Mouse (Mus musculus) CH12.LX (cell line): ENCODE results near the gene Hip1r. TPM values are rescaled to one million over a fixed set of nuclear protein-coding genes. Genes with fewer than 3 reads are reported as not detected.

Experiments used
- DNase-seq: peaks from one replicate; pipeline ENCODE4 v3.0.0-alpha.2; 2013; ENCODE audit errors: extremely low read depth
- H3K27ac ChIP-seq: 2 replicates; pipeline ENCODE4 v1.5.1; 2012; ENCODE audit warnings: low read depth, mild to moderate bottlenecking, control low read depth, moderate library complexity; ENCODE audit not compliant: insufficient read depth
- H3K27me3 ChIP-seq: replicated peaks from 2 replicates; pipeline ENCODE3; 2012; ENCODE audit warnings: inconsistent platforms
- H3K36me3 ChIP-seq, 2 experiments: replicated peaks in 1 of 2; 2 replicates each; pipeline versions ENCODE3 to v1.6.1; 2012; ENCODE audit warnings: inconsistent platforms in 1 of 2, low read length in 1 of 2, mild to moderate bottlenecking in 1 of 2, mixed read lengths in 1 of 2, moderate library complexity in 1 of 2; ENCODE audit not compliant: control insufficient read depth in 1 of 2, insufficient read depth in 1 of 2
- H3K4me1 ChIP-seq, 2 experiments: 2 replicates each; pipeline ENCODE4 v1.6.1; 2012; ENCODE audit warnings: inconsistent platforms in 1 of 2, moderate library complexity in 1 of 2; ENCODE audit not compliant: insufficient read depth in 2 of 2, control insufficient read depth in 1 of 2
- H3K4me2 ChIP-seq: 2 replicates; pipeline ENCODE4 v1.6.1; 2012; ENCODE audit warnings: low read depth, mild to moderate bottlenecking, control low read depth; ENCODE audit not compliant: poor library complexity, insufficient read depth, severe bottlenecking
- H3K4me3 ChIP-seq, 3 experiments: fragments of 150-350 bp in 1 of 3; sonication (generic) in 1 of 3; replicated peaks in 1 of 3; 2 replicates each; pipeline versions ENCODE3 to v1.5.1; 2011 to 2012; ENCODE audit warnings: low read depth in 2 of 3, low read length in 2 of 3, mild to moderate bottlenecking in 2 of 3, moderate library complexity in 2 of 3, control low read depth in 1 of 3, improper control_type of control experiment in 1 of 3, inconsistent platforms in 1 of 3, mixed read lengths in 1 of 3; ENCODE audit not compliant: poor library complexity in 1 of 3
- H3K79me2 ChIP-seq: replicated peaks from 2 replicates; pipeline ENCODE4 v1.6.1; 2012; ENCODE audit warnings: mild to moderate bottlenecking, moderate library complexity; ENCODE audit not compliant: control insufficient read depth, poor library complexity, insufficient read depth, severe bottlenecking; ENCODE audit errors: extremely low read depth
- H3K9ac ChIP-seq: 2 replicates; pipeline ENCODE4 v1.6.1; 2012; ENCODE audit warnings: low read depth, mild to moderate bottlenecking, control low read depth, moderate library complexity; ENCODE audit not compliant: insufficient read depth
- H3K9me3 ChIP-seq: replicated peaks from 2 replicates; pipeline ENCODE3; 2012; ENCODE audit warnings: low read length, inconsistent platforms, mixed read lengths
- BHLHE40 ChIP-seq: IDR thresholded peaks from 2 replicates; pipeline ENCODE4 v1.6.1; 2011; ENCODE audit warnings: mild to moderate bottlenecking, low read depth, low read length, improper control_type of control experiment
- CTCF ChIP-seq, 2 experiments: IDR thresholded peaks in 1 of 2; conservative IDR thresholded peaks in 1 of 2; 2 replicates each; pipeline ENCODE4 v1.5.1; 2011 to 2012; ENCODE audit warnings: low read depth in 2 of 2, low read length in 2 of 2, improper control_type of control experiment in 1 of 2, inconsistent platforms in 1 of 2, mild to moderate bottlenecking in 1 of 2, moderate library complexity in 1 of 2
- ELF1 ChIP-seq: IDR thresholded peaks from 2 replicates; pipeline ENCODE4 v1.6.1; 2014; ENCODE audit warnings: low read depth, mild to moderate bottlenecking, inconsistent platforms, low read length, improper control_type of control experiment
- ETS1 ChIP-seq: conservative IDR thresholded peaks from 2 replicates; pipeline ENCODE4 v1.6.1; 2012; ENCODE audit warnings: low read depth, mild to moderate bottlenecking, inconsistent platforms, low read length, improper control_type of control experiment, moderate library complexity
- HCFC1 ChIP-seq: IDR thresholded peaks from 2 replicates; pipeline ENCODE4 v1.6.1; 2012; ENCODE audit warnings: low read depth, mild to moderate bottlenecking, inconsistent platforms, low read length, improper control_type of control experiment
- JUN ChIP-seq: IDR thresholded peaks from 2 replicates; pipeline ENCODE4 v1.6.1; 2011; ENCODE audit warnings: low read depth, mild to moderate bottlenecking, low read length, improper control_type of control experiment, moderate library complexity; ENCODE audit not compliant: insufficient read depth
- MAX ChIP-seq: IDR thresholded peaks from 2 replicates; pipeline ENCODE4 v1.6.1; 2011; ENCODE audit warnings: low read length, improper control_type of control experiment
- MEF2A ChIP-seq: IDR thresholded peaks from 2 replicates; pipeline ENCODE4 v1.6.1; 2014; ENCODE audit warnings: low read depth, mild to moderate bottlenecking, inconsistent platforms, low read length, improper control_type of control experiment, borderline replicate concordance
- MXI1 ChIP-seq: IDR thresholded peaks from 2 replicates; pipeline ENCODE4 v1.6.1; 2011; ENCODE audit warnings: mild to moderate bottlenecking, low read depth, low read length, improper control_type of control experiment
- MYC ChIP-seq: IDR thresholded peaks from 2 replicates; pipeline ENCODE4 v1.6.1; 2011; ENCODE audit warnings: low read depth, mild to moderate bottlenecking, improper control_type of control experiment, low read length
- NRF1 ChIP-seq: IDR thresholded peaks from 2 replicates; pipeline ENCODE4 v1.6.1; 2014; ENCODE audit warnings: low read depth, mild to moderate bottlenecking, inconsistent platforms, low read length, improper control_type of control experiment, moderate library complexity
- PAX5 ChIP-seq: IDR thresholded peaks from 2 replicates; pipeline ENCODE4 v1.6.1; 2012; ENCODE audit warnings: low read length, inconsistent platforms, mixed read lengths
- RAD21 ChIP-seq: IDR thresholded peaks from 2 replicates; pipeline ENCODE4 v1.6.1; 2011; ENCODE audit warnings: low read depth, mild to moderate bottlenecking, low read length, improper control_type of control experiment, moderate library complexity
- SIN3A ChIP-seq: IDR thresholded peaks from 2 replicates; pipeline ENCODE4 v1.6.1; 2012; ENCODE audit warnings: low read length, improper control_type of control experiment, inconsistent platforms
- SMC3 ChIP-seq: IDR thresholded peaks from 2 replicates; pipeline ENCODE4 v1.6.1; 2011; ENCODE audit warnings: low read depth, low read length, improper control_type of control experiment
- TCF12 ChIP-seq: IDR thresholded peaks from 2 replicates; pipeline ENCODE4 v1.6.1; 2014; ENCODE audit warnings: low read depth, mild to moderate bottlenecking, inconsistent platforms, low read length, improper control_type of control experiment
- USF2 ChIP-seq: conservative IDR thresholded peaks from 2 replicates; pipeline ENCODE4 v1.6.1; 2011; ENCODE audit warnings: low read depth, low read length, improper control_type of control experiment
- ZKSCAN1 ChIP-seq: IDR thresholded peaks from 2 replicates; pipeline ENCODE4 v1.6.1; 2012; ENCODE audit warnings: low read depth, inconsistent platforms, low read length, improper control_type of control experiment, borderline replicate concordance
- ZMIZ1 ChIP-seq: IDR thresholded peaks from 2 replicates; pipeline ENCODE4 v1.6.1; 2012; ENCODE audit warnings: low read depth, mild to moderate bottlenecking, inconsistent platforms, low read length, improper control_type of control experiment
- dilution Hi-C: fragments of 300-500 bp; cut with MboI; formaldehyde crosslinking; loops from 2 replicates; pipeline ENCODE4 v1.14.3; 2020; ENCODE audit warnings: low sequenced_read_pairs; ENCODE audit not compliant: extremely low pct_unique_long_range_greater_than_20kb, extremely low pct_ligation_motif_present
- in situ Hi-C: fragments of 300-500 bp; cut with MboI; formaldehyde crosslinking; loops from 3 replicates; pipeline ENCODE4 v1.14.3; 2019; ENCODE audit warnings: low sequenced_read_pairs, low pct_ligation_motif_present, low pct_unique_long_range_greater_than_20kb, mixed read lengths
- polyA plus RNA-seq: library from polyadenylated mRNA; unstranded; fragments of >175 nt; gene quantifications from 2 replicates; pipeline ENCODE4 v1.2.1, GENCODE M21; 2012; ENCODE audit warnings: low read depth; ENCODE audit not compliant: insufficient read length
- total RNA-seq, 2 experiments: library from RNA; depleted of rRNA; stranded (reverse); fragments of 300-350 nt in 1 of 2; fragments of >200 nt in 1 of 2; gene quantifications; 2 replicates each; pipeline ENCODE4 v1.2.3; 2012 to 2014

Gene Hip1r
- total and polyA plus RNA-seq, 3 experiments, result 26.1 to 49.8 (median 44.7) TPM

GRCm38 (mm10) chr5:124005591-124005990, 32.2 kb downstream of the Hip1r start:
- no peak overlapping the region for H3K4me3 ChIP-seq
- H3K27me3 ChIP-seq, result no peaks in the 10 kb centered on the region
- dilution Hi-C loops, result no loop called here
- peaks cover 83 to 97% of the 10 kb centered on the region in 2 experiments for H3K36me3 ChIP-seq
- H3K9me3 ChIP-seq, result no peaks in the 10 kb centered on the region
- H3K4me1 ChIP-seq, result peaks cover 12 to 60% of the 10 kb centered on the region in 2 experiments
- no peak for DNase-seq
- in situ Hi-C loops, result no loop called here
- H3K9ac ChIP-seq, result no peak overlapping the region
- no peak overlapping the region for H3K27ac ChIP-seq
- H3K79me2 ChIP-seq, result no peaks in the 10 kb centered on the region
- H3K4me2 ChIP-seq, result no peak overlapping the region
- TF ChIP-seq ELF1 (no peak), CTCF (conservative IDR thresholded peaks at IDR 0.05 in 1 of 2, IDR thresholded peaks at IDR 0.05 in 1 of 2; ENCODE audit: low read depth in 2 of 2, low read length in 2 of 2) (no peak), RAD21 (no peak), MYC (no peak)

GRCm38 (mm10) chr5:124006082-124006873, 32.9 kb downstream of the Hip1r start:
- no peak overlapping the region for H3K9ac ChIP-seq
- dilution Hi-C loops (no loop called here), in situ Hi-C loops (no loop called here)
- no peaks in the 10 kb centered on the region for H3K79me2 ChIP-seq
- no peaks in the 10 kb centered on the region for H3K27me3 ChIP-seq
- no peak for DNase-seq
- peak overlapping the region; percentile 11; the same call in 1 of the 2 replicates for H3K27ac ChIP-seq
- H3K36me3 ChIP-seq, result peaks cover 76 to 93% of the 10 kb centered on the region in 2 experiments
- H3K4me1 ChIP-seq, result peaks cover 11 to 60% of the 10 kb centered on the region in 2 experiments
- H3K4me3 ChIP-seq, result no peak overlapping the region
- TF ChIP-seq PAX5 (no peak), NRF1 (no peak), USF2 (no peak), SIN3A (no peak), SMC3 (no peak), CTCF (conservative IDR thresholded peaks at IDR 0.05 in 1 of 2, IDR thresholded peaks at IDR 0.05 in 1 of 2; ENCODE audit: low read depth in 2 of 2, low read length in 2 of 2) (0 out of 4 replicates have a peak, but pooled peaks of 1 of the 2 experiments have one; percentile 5), ZKSCAN1 (no peak), ELF1 (no peak), MXI1 (no peak)
- no peak overlapping the region for H3K4me2 ChIP-seq
- H3K9me3 ChIP-seq, result no peaks in the 10 kb centered on the region

- Histone ChIP-seq H3K4me2 (no peak overlapping the region), H3K4me3 (no peak overlapping the region), H3K27ac (peak overlapping the region; percentile 11; the same call in 1 of the 2 replicates), H3K4me1 (peaks cover 13 to 60% of the 10 kb centered on the region in 2 experiments), H3K27me3 (no peaks in the 10 kb centered on the region), H3K79me2 (no peaks in the 10 kb centered on the region), H3K9me3 (no peaks in the 10 kb centered on the region), H3K36me3 (peaks cover 69 to 86% of the 10 kb centered on the region in 2 experiments), H3K9ac (no peak overlapping the region)
- DNase-seq, result no peak
- TF ChIP-seq TCF12 (0 out of 2 replicates have a peak, but pooled peaks have one; percentile 27), HCFC1 (no peak), MAX (no peak), JUN (no peak), ZMIZ1 (no peak), MEF2A (no peak), RAD21 (no peak), MYC (0 out of 2 replicates have a peak, but pooled peaks have one; percentile 20), NRF1 (no peak), ETS1 (peak; percentile 43; the same call in 1 of the 2 replicates), BHLHE40 (peak; percentile 53)
- dilution Hi-C loops (no loop called here), in situ Hi-C loops (no loop called here)
Observed at GRCm38 (mm10) chr5:124006891-124007491, 33.6 kb downstream of the Hip1r start.
